8 mouse cellular contexts compared by ENCODE assay signal in the genomic region with DNA sequence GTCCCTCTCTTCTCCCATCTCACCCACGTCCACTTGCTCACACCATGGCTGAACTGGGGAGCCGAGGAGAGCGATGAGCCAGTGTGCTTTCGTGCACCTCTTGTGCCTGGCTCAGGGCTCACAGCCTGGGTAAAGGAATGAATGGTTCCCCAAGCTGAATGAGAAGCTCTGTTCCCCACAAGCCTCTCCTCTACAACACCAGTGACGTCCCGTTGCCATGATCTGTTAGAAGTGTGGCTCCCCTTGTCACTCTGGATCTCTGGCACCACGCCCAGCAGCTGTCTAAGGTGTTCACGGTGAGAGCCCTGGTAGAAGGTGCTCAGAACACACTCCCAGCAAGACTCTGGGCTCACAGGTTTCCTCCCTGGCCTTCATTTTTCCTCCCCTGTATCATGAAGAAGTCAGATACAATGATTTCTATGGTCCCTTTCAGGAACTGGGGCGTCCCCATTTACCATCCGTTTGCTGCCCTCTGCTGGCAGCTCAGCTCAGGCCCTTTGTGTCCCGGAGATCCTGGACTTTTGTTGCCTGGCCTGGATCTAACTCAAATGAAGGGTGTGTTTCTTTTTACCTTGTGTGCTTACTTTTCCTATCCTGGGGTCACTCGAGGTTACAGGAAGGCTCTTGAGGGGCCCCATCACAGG. TPM values are rescaled to one million over a fixed set of nuclear protein-coding genes. Genes with fewer than 3 reads are reported as not detected.
DNase-seq lines count a peak whose midpoint lies in the region; ATAC-seq lines count a peak whose summit lies in the region.

No protein-coding gene starts in this region.

- no peak overlapping the region for H3K4me2 ChIP-seq in intestine, embryonic 15.5 days (replicated peaks)

- DNase-seq in ZHBTc4 (ENCODE audit: low read depth, low spot score) = peak; percentile 82
- peak; percentile 95 to 96 for DNase-seq in cerebellum, postnatal 10 days
- DNase-seq in frontal cortex, postnatal 14 days (ENCODE audit: low spot score in 2 of 2) = peak; percentile 64 to 82
- peak; percentile 80 to 87 for DNase-seq in left cerebral cortex, postnatal 10 days (ENCODE audit: extremely low spot score in 1 of 2, low spot score in 2 of 2)
- peak; percentile 75 for DNase-seq in right cerebral cortex, postnatal 25 days
- DNase-seq in urinary bladder, postnatal 4 days (ENCODE audit: low spot score in 2 of 2) = peak; percentile 68 to 85

- no peaks in the 10 kb centered on the region for H3K36me3 ChIP-seq in intestine, embryonic 15.5 days

- H3K9me3 ChIP-seq in intestine, embryonic 15.5 days = no peaks in the 10 kb centered on the region

- H3K9ac ChIP-seq in intestine, embryonic 15.5 days = no peak overlapping the region

- H3K4me1 ChIP-seq in intestine, embryonic 15.5 days (replicated peaks) = 0 out of 2 replicates have a peak, but pooled peaks cover 2% of the 10 kb centered on the region

- peak; percentile 85 for ATAC-seq in intestine, embryonic 15.5 days
- peak; percentile 81 for ATAC-seq in megakaryocyte-erythroid progenitor cell, adult 5-6 weeks (replicated peaks; ENCODE audit: low FRiP score, low TSS enrichment, poor library complexity, severe bottlenecking)

- no peak overlapping the region for H3K4me3 ChIP-seq in intestine, embryonic 15.5 days (replicated peaks)

- WGBS in intestine, embryonic 15.5 days = 44% methylated on average over 12 of the region's 12 CpGs

- no peaks in the 10 kb centered on the region for H3K27me3 ChIP-seq in intestine, embryonic 15.5 days (replicated peaks)

- intact Hi-C loops in left cerebral cortex, postnatal 10 days (cut with DNase I) = loop anchor here (1.0 to 10.0 kb wide), 3 partner anchors 193 to 412 kb away; no protein-coding TSS in a partner anchor

- H3K27ac ChIP-seq in intestine, embryonic 15.5 days = no peak overlapping the region

RNA-seq across cellular contexts. Expression of gene Parp12, which starts 51.1 kb away (rescaled TPM):
- 7.0 and 7.4 TPM in 2 replicates for polyA plus RNA-seq in intestine, embryonic 15.5 days (2015; fragmentation: Nextera tagmentation; extraction: Ambion mirVana)
- 1 to 10 TPM; 3.4 to 4.4 TPM for total RNA-seq in left cerebral cortex, postnatal 10 days (2021)
- total RNA-seq in megakaryocyte-erythroid progenitor cell, adult 5-6 weeks (2014; fragmentation: Nextera tagmentation) = 3.5 and 4.5 TPM in 2 replicates
- total RNA-seq in megakaryocyte-erythroid progenitor cell, adult 5-6 weeks (2017) = 5.6 and 9.1 TPM in 2 replicates
